Mouse (Mus musculus): ENCODE results near the gene Cic. TPM values are rescaled to one million over a fixed set of nuclear protein-coding genes. Genes with fewer than 3 reads are reported as not detected.

Gene Cic
- total RNA-seq, 2 experiments from 2014 or later = 88.4 to 90.5 TPM

DNA sequence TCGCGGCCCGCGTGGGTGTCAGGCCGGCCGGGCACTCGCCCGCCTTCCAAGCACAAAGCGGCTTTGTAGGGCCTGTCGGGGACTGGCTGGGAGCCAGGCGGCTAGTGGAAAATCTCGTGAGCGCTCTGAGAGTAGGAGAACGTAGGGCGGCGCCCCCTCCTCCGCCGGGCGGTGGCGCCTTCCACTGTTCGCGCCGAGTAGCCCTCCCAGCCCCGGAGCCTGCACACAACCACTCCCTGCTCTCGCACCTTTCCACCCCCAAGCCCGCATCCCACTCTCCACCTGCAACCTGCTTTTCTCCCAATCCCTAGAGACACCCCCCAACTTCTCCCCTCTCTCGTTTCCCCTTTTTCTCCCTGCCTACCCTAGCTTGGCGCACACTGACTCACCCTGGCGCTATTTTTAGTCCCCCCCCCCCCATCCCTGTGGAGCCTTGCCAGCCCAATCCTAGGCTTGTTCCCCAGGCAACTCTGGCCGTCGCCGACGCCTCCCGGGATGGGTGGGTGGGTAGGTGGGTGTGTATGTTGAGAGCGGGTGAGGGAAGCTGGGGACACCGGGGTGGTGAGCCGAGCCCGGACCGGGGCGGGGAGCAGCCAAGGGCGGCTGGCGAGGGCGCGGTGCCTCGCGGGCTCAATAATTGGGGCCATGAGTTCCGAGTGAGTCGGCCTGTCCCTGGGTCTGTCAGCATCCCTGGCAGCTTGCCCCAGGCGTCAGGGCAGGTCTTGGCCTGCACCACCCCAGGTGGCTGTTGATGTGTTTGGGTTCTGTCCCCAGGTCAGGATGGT is 11.8 kb downstream of the Cic start:
- intact Hi-C loops (cut with DNase I) = no loop called here
- DNase-seq = peak; percentile 81 to 93

DNA sequence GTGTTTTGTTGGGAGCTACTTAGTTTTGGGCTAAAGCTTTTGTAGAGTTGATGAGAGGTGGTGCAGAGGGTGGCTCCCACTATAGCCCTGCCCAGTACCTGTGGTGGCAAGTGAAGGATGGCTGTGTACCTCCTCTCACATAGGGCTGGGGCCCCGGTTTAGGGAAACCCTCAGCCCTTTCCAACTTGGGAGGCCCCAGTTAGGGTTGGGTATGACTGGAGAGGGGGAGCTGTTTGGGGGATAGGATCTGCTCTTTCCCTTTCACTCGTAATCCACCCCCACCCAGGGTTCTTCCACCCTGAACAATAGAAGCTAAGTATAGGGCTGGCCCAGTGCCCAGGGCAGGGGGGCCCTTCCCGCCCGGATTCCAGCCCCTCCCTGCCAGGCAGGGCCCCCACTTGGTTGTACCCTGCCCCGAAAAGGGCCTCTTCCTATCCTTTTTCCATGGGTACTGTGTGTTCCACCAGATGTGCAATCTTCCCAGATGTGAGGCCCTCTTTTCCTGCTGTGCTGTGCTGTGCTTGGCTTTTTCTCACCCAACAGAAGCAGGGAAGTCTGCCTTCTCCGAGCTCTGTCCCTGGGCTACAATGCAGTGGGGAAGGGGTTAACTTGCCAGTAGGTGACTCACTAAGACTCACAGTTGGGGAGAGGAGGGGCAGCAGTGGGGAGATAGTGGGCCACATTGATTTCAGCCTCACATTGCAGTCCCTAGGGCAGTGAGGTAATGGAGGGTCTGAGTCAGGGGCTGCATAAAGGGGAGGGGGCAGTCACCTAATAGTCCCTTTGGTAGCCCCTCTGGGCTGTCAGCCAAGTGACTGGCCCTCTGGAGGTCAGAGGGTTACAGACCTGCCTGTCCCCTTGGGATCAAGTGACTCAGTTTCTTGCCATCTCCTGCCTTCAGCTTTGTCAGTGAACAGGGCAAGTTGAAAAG is 12.6 kb downstream of the Cic start:
- intact Hi-C loops (cut with DNase I) = loop anchor here (5.0 kb wide), 1 partner anchor 97 kb away; no protein-coding TSS in a partner anchor
- peak; percentile 76 to 78 for DNase-seq

DNA sequence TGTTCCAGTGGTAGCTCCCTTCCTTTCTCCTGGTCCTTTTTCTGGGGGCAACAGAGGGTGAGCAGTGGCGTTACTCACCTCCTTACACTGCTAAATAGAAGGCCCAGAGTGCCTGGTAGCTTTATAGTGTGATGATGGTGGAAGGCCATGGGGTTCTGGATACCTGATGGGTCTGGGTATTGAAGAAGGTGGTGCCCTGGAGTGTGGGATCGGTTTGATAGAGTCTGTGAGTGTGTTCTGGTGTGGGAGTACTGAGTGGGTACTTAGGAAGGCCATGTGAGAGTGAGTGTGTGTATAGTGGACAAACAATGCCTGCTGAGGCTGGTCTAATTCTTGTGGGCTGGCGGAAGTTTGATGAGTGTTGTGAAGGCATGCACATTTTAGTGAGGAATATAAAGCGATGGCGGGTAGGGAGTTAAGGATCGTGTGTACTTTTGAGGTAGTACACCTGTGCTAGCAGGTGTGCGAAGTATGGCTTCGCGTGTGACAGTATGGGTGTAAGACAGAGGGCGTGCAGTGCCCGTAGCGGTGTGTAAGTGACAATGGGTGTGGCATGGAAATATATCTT is 13.7 kb downstream of the Cic start:
- no peak for DNase-seq
- intact Hi-C loops (cut with DNase I) = loop anchor here (5.0 kb wide), 1 partner anchor 96 kb away; no protein-coding TSS in a partner anchor

DNA sequence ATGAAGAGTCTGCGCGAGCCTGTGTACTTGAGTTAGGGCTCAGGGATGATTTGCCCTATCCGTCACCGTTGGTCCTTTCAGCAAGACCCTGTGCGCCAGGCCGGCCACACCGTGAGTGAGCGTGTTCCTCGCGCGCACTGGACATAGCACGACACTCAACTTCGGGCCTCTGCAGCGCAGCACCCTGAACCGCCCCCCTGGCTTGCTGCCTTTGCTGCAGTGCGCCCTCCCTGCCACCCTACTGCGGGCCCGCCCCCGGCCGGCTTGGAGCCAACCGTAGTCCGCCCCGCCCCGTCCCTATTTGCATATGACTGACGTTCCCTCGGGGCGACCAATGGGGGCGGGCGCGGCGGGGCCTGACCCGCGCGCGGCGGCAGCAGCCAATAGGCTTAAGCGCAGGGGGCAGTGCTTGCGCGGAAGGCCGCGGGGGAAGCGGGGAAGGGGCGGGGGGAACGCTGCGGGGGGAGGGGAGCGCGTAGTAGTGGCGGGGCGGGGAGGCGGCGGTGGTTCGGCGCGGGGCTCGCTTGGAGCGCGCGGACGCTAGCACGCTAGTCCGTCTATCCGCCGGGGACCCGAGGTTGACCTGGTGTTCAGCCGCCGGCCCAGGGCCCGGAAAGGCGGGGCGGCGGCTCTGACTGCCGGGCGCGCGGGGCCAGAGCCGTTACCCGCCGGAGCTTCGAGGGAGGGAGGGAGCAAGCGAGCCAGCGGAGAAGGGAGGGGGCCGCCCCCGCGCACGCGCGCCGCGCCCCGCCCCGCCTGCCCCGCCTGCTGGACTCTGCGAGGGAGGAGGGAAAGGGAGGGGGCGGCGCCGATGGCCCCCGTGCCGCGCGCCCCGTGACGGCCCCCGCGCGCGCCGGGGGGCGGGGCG is 14.5 kb downstream of the Cic start:
- peak; percentile 98 for DNase-seq
- intact Hi-C loops (cut with DNase I) = loop anchor here (2.0 to 5.0 kb wide), 3 partner anchors 15 to 95 kb away; partner anchors contain the start of genes Megf8 and Pafah1b3

DNA sequence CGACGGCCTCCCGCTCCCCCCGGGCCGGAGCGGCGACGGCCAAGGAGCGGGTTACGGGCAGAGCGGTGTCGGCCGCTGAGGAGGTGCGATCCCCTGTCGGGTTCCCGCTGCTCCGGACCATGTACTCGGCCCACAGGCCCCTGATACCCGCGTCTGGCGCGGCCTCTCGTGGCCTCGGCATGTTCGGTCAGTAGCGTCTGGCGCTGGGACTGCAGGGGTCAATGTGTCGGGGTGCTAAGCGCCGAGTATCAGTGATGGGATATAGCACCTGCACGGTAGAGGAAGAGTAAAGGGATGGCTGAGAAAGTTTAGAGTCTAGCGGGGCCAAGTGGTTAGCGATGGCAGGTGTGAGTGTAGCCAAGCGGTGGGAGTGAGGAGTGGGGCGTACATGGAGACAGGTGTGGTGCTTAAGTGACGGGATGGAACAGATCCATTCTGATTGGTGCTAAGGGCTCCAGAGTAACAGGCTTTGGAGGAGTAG is 15.3 kb downstream of the Cic start:
- DNase-seq = peak; percentile 61 to 65

DNA sequence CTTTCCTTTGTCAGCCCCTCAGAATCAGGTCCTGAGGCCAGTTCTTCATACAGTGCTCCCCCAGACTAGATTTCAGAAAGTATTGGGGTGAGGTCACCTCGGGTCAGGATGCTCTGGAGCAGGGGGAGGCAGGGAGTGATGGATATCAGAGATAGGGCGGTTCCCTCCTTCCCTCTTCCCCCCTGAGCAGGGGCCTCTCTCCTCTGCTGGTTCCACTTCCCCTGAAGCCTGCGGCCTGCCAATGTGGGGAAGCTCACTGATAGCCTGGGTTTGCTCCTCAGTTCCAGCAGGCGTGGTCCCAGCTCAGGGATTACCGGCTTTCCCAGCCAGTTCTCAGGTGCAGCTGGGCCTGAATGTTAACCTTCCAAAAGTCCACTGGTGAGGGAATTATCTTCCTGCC is 16.1 kb downstream of the Cic start:
- intact Hi-C loops (cut with DNase I) = loop anchor here (2.0 to 5.0 kb wide), 3 partner anchors 13 to 94 kb away; partner anchors contain the start of genes Megf8 and Pafah1b3
- DNase-seq = peak in 1 of 2 experiments; percentile 34

More for the DNA sequence above, 15.3 kb downstream of the Cic start:
- intact Hi-C loops (cut with DNase I) = loop anchor here (2.0 to 5.0 kb wide), 3 partner anchors 14 to 95 kb away; partner anchors contain the start of genes Megf8 and Pafah1b3

DNA sequence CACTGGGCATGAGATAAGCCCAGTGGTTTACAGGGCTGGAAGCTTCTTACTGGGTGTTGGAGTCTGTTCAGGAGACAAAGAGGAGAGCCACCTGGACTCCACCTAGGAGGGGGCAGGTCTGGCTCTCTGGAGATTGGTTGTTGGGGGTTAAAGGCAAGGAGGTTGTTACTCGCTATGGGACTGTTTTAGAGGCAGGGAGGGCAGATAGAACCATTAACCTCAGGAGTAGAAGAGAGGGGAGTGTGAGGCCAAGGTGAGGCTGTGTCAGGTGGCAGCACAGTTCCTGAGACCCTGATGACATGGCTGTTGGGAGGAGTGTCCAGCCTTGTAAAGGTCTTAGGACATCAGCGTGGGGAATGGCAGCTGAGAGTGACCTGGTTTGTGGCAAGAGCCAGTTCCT is 16.7 kb downstream of the Cic start:
- intact Hi-C loops (cut with DNase I) = loop anchor here (5.0 kb wide), 1 partner anchor 93 kb away; no protein-coding TSS in a partner anchor
- no peak for DNase-seq

DNA sequence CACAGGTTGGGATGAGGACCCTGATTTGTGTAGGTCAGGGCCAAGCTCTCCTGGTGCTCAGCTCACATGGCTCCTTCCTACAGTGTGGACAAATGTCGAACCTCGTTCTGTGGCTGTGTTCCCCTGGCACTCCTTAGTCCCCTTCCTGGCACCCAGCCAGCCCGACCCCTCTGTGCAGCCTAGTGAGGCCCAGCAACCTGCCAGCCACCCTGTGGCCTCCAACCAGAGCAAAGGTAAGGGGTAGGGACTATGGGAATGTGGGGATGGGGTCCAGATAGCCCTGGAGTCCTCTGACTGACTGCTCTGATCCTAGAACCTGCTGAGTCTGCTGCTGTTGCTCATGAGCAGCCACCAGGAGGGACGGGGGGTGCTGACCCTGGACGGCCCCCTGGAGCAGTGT is 17.3 kb downstream of the Cic start:
- DNase-seq = no peak
- intact Hi-C loops (cut with DNase I) = loop anchor here (5.0 kb wide), 1 partner anchor 93 kb away; no protein-coding TSS in a partner anchor

DNA sequence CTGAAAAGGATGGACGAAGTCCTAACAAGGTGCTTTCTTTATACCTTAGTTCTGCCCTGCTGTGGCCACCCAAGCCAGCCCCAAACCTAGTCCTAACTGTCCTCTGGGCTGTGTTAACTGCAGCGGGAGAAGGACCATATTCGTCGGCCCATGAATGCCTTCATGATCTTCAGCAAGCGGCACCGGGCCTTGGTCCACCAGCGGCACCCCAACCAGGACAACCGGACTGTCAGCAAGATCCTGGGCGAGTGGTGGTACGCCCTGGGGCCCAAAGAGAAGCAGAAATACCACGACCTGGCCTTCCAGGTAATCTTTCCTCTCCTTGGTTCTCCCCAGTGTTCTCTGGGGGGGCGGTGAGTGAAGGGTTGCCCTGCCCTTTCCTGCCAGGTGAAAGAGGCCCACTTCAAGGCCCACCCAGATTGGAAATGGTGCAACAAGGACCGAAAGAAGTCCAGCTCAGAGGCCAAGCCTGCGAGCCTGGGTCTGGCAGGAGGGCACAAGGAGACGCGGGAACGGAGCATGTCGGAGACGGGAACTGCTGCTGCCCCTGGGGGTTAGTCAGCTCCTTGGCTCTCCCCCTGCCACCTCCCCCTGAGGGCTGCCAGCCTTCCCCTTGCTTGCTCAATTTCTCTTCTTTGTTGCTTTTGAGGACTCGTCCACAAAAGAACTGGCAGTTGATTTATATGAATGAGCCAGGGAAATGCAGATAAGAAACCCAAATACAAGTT is 18.2 kb downstream of the Cic start:
- DNase-seq = no peak
- intact Hi-C loops (cut with DNase I) = no loop called here

DNA sequence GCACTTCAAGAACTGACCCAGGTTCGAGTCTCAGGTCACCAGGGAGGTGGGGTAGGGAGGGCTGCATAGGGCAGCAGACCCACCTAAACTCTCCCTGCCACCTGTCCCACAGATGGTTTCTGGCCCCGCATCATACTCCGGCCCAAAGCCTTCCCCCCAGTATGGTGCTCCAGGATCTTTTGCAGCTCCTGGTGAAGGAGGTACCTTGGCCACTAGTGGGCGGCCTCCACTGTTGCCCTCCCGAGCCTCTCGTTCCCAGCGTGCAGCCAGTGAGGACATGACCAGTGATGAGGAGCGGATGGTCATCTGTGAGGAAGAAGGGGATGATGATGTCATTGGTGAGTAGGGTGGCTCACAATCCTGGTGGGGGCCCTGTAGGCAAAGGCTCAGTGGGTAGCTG is 19.5 kb downstream of the Cic start:
- intact Hi-C loops (cut with DNase I) = no loop called here
- no peak for DNase-seq

DNA sequence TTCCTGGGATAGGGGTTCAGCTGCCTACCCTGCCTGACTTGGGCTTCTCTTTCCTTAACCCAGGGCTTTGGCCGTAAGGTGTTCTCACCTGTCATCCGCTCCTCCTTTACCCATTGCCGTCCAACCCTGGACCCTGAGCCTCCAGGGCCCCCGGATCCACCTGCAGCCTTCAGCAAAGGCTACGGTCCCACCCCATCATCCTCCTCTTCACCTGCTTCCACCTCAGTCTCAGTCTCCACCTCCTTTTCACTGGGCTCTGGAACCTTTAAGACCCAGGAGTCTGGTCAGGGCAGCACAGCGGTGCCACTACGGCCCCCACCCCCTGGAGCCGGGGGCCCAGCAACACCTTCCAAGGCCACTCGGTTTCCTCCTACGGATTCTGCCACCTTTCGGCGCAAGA is 20.5 kb downstream of the Cic start:
- no peak for DNase-seq
- intact Hi-C loops (cut with DNase I) = no loop called here

DNA sequence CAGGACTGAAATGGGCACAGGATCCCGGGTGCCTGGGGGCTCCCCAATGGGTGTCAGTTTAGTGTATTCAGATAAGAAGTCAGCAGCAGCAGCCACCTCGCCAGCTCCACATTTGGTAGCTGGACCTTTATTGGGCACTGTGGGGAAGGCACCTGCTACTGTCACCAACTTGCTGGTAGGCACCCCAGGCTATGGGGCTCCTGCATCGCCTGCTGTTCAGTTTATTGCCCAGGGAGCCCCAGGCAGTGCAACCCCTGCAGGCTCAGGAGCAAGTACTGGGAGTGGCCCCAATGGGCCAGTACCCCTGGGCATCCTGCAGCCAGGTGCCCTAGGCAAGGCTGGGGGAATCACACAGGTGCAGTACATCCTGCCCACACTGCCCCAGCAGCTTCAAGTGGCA is 21.2 kb downstream of the Cic start:
- intact Hi-C loops (cut with DNase I) = no loop called here
- DNase-seq = no peak

DNA sequence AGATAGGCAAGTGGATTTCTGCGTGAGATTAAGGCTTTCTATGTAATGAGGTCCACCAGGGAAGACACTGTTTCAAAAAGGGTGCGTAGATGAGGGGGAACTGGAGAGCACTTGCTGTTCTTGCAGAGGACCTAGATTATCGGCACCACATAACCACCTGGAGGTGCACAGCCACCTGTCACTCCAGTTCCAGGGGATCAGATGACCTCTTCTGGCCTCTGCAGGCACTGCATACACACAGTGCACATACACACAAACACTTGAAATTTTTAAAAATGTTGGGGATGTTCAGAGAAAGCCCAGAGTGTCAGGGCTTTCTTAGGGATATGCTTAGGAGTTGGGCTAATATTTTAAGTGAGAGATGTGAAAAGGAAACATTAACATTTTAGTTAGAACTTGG is 22.4 kb downstream of the Cic start:
- no peak for DNase-seq
- intact Hi-C loops (cut with DNase I) = no loop called here

DNA sequence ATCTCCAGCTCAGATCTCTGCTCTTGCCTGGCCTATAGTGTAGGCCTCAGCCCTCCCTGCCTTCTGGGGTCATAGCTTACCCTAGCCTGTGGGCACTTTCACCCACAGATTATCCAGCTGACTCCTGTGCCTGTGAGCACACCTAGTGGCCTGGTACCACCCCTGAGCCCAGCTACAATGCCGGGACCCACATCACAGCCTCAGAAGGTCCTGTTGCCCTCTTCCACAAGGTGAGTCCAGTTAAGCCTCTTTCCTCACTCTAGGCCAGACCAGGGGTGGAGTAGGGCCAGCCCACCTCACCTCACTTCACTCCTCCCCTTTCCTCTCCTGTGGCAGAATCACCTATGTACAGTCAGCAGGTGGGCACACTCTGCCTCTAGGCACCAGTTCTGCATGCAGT is 23.0 kb downstream of the Cic start:
- no peak for DNase-seq
- intact Hi-C loops (cut with DNase I) = no loop called here

DNA sequence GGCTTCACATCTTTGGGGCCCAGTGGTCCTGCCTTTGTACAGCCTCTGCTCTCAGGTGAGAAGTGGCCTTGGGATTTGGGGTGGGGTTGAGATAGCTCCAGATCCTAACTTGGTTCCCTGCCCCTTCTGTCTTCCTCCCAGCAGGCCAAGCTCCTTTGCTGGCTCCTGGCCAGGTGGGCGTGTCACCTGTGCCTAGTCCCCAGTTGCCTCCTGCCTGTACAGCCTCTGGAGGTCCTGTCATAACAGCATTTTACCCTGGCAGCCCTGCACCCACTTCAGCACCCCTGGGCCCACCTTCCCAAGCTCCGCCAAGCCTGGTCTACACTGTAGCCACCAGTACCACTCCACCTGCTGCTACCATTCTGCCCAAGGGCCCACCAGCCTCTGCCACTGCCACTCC is 23.4 kb downstream of the Cic start:
- peak; percentile 46 to 54 for DNase-seq
- intact Hi-C loops (cut with DNase I) = no loop called here

DNA sequence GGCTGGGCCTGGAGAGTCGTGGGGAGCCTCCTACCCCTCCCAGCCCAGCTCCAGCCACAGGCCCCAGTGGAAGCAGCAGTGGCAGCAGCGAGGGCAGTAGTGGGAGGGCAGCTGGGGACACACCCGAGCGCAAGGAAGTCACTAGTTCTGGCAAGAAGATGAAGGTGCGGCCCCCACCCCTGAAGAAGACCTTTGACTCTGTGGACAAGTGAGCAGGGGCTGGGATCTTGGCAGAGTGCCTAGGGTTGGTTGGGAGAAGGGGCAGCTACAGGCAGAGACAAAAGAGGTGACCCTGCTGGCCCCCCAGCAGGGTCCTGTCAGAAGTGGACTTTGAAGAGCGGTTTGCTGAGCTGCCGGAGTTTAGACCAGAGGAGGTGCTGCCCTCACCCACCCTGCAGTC is 24.6 kb downstream of the Cic start:
- DNase-seq = no peak
- intact Hi-C loops (cut with DNase I) = no loop called here

DNA sequence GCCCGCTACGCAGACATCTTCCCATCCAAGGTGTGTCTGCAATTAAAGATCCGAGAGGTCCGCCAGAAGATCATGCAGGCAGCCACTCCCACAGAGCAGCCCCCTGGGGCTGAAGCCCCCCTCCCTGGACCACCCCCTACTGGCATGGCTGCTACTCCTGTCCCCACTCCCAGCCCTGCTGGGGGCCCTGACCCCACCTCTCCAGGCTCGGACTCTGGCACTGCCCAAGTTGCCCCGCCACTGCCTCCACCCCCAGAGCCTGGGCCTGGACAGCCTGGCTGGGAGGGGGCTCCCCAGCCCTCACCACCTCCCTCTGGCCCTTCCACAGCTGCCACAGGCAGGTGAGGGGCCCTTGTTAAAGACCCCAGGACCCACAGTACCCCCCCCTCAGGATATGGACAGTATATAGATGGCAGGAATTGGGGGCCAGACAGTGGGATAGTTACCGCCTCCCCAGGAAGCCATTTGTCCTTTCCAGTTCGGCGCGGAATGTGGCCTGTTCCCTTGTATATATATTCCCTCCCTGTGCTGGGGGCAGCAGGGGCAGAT is 25.8 kb downstream of the Cic start:
- intact Hi-C loops (cut with DNase I) = no loop called here
- DNase-seq = no peak

DNA sequence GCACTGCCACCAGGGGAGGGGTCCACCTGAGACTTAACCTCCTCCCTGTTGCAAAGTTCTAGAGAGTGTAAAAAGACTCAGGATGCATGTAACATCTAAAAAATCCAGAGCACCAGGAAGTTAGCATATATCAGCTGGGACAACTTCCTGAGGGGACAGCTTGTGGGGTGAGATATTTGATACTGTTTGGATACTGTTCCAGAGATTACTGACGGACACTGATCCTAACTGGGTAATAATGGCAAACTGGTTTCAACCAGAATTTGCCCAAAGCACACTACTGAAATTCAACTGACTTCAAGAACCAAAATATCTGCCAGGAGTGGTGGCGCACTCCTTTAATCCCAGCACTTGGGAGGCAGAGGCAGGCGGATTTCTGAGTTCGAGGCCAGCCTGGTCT is 27.0 kb downstream of the Cic start:
- intact Hi-C loops (cut with DNase I) = no loop called here
- DNase-seq = no peak
